24 mouse cellular contexts compared by ENCODE assay signal in genomic region chr15:45690026-45690425, GRCm38 (mm10).
A peak's percentile ranks its signal among the peaks of the same experiment; 100 is the strongest.
DNase-seq lines count a peak whose midpoint lies in the region; ATAC-seq lines count a peak whose summit lies in the region.
"Had no signal": no experiment of that assay in that cellular context is flagged by ENCODE, and none has a peak within 500 bp of the region (broad histone marks: within the 10 kb centered on the region; RNA-seq: fewer than 3 reads in every experiment).

No protein-coding gene starts in this region.

- H3K9me3 ChIP-seq in hindbrain, embryonic 14.5 days (ENCODE audit: control insufficient read depth, low read length), result peaks cover 9% of the 10 kb centered on the region

- no peak overlapping the region for H3K4me3 ChIP-seq in hindbrain, embryonic 14.5 days (replicated peaks; ENCODE audit: low read length)

- H3K4me1 ChIP-seq in hindbrain, embryonic 14.5 days (replicated peaks; ENCODE audit: control insufficient read depth, insufficient read depth, low read length), result no peaks in the 10 kb centered on the region

- no peaks in the 10 kb centered on the region for H3K36me3 ChIP-seq in hindbrain, embryonic 14.5 days (replicated peaks; ENCODE audit: control insufficient read depth, insufficient read depth)
- H3K36me3 ChIP-seq: G1E had no signal

- no peak overlapping the region for H3K27ac ChIP-seq in hindbrain, embryonic 14.5 days

- no peak overlapping the region for H3K4me2 ChIP-seq in hindbrain, embryonic 14.5 days (replicated peaks)

- DNase-seq in ES-CJ7 (ENCODE audit: low read depth, low spot score), result peak; percentile 62
- DNase-seq in R1 (ENCODE audit: low read depth, low spot score), result peak; percentile 89
- DNase-seq in ZHBTc4 (ENCODE audit: low read depth, low spot score), result peak; percentile 53
- DNase-seq in adrenal gland, postnatal 10 days, result no peak
- DNase-seq in hindbrain, embryonic 14.5 days (ENCODE audit: low spot score), result no peak
- no peak for DNase-seq in ovary, adult 18-20 months (ENCODE audit: low spot score)
- DNase-seq: adrenal gland, adult 2 months; adrenal gland, adult 8-10 months; adrenal gland, postnatal 14 days; adrenal gland, postnatal 25 days; adrenal gland, postnatal 36 days; B cell, adult 2 months; cerebellum, adult 11 months; cerebellum, adult 11-12 months; cerebellum, adult 18-20 months; cerebellum, adult 2 months; cerebellum, adult 8-10 months; cerebellum, adult 9-10 months; cerebellum, adult 9-11 months had no signal

- ATAC-seq in hindbrain, embryonic 14.5 days (ENCODE audit: low FRiP score), result no peak
- ATAC-seq: activated CD4-positive, CD25-positive, alpha-beta regulatory T cell, adult 4 months; CD4-positive, CD25-positive, alpha-beta regulatory T cell, adult 4 months; Patski had no signal

- H3K9ac ChIP-seq in hindbrain, embryonic 14.5 days, result no peak overlapping the region

- H3K27me3 ChIP-seq in hindbrain, embryonic 14.5 days (ENCODE audit: control insufficient read depth, insufficient read depth, low read length), result no peaks in the 10 kb centered on the region
- H3K27me3 ChIP-seq: CH12.LX, Patski had no signal

Comparison
In these comparisons a context has a peak if more than half of its experiments do, and no peak if none do; other contexts are left out.
1. DNase-seq: peak in ES-CJ7 (single experiment), R1 (single experiment) and ZHBTc4 (single experiment); none in adrenal gland, postnatal 10 days (single experiment), hindbrain, embryonic 14.5 days (single experiment) and ovary, adult 18-20 months (single experiment).